Mouse (Mus musculus) erythroblast, embryonic 14.5 days (primary cell): ENCODE data around the gene Ubash3b.

Experiments
- GATA1 ChIP-seq: IDR thresholded peaks from 2 replicates; pipeline ENCODE4 v1.6.1; 2012; ENCODE audit warnings: low read length, inconsistent platforms, mixed read lengths
- TAL1 ChIP-seq: IDR thresholded peaks from 3 replicates; pipeline ENCODE4 v1.6.1; 2012; ENCODE audit warnings: low read length, inconsistent platforms, mixed read lengths

- no peak for TF ChIP-seq GATA1
- no peak for TF ChIP-seq TAL1
These were observed 19.9 kb upstream of the Ubash3b start for GRCm38 (mm10) chr9:41181372-41181771.
